Mouse (Mus musculus) kidney, adult 2 months (tissue): ENCODE data around the gene Scaf1.

Source experiments
- CTCF ChIP-seq: fragments of 200-500 bp; conservative IDR thresholded peaks from 2 replicates; pipeline ENCODE4 v1.5.1; 2011; ENCODE audit warnings: low read depth, mild to moderate bottlenecking, control low read depth, low read length, moderate library complexity, mixed read lengths; ENCODE audit not compliant: insufficient read depth, insufficient read length
- POLR2A ChIP-seq: fragments of 200-500 bp; IDR thresholded peaks from one replicate; pipeline ENCODE4 v1.6.1; 2011; ENCODE audit warnings: low read depth, low read length, control low read depth

DNA sequence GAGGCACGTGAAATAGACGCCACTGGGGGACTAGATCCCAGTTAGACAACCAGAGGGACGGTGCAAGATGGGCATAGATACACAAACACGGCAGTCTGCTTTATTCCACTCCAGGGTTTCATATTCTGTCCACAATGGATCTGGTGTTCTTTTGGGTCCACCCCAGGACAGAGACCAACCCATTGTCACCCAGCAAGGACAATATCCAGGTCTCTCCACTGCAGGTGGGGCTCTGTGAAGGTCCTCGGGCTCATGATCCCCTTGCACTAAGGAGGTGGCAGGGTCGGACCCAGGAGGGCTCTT is 41.1 kb downstream of the Scaf1 start:
- TF ChIP-seq POLR2A (no peak), CTCF (no peak)
